Mouse (Mus musculus) erythroid progenitor cell, adult 5-6 weeks (primary cell): ENCODE data around the gene Usp12. TPM values are rescaled to one million over a fixed set of nuclear protein-coding genes. Genes with fewer than 3 reads are reported as not detected.
A peak's percentile ranks its signal among the peaks of the same experiment; 100 is the strongest.

ENCODE experiments used
- ATAC-seq: replicated peaks from 2 replicates; pipeline ENCODE4 v1.8.0; 2016; ENCODE audit warnings: moderate number of reproducible peaks, mild to moderate bottlenecking, moderate TSS enrichment, inconsistent platforms; ENCODE audit not compliant: poor library complexity, low FRiP score, severe bottlenecking
- total RNA-seq, 2 experiments: library from RNA; stranded (forward) in 1 of 2; stranded (reverse) in 1 of 2; fragments of 150-400 nt in 1 of 2; fragments of 186-747, 209-891 nt in 1 of 2; gene quantifications; 2 replicates each; pipeline versions ENCODE4 v1.2.3 to v1.2.4; 2015 to 2017; ENCODE audit warnings: low replicate concordance in 2 of 2

Usp12 gene
- 8.6 and 15.1 TPM in 2 replicates for total RNA-seq (2015; ENCODE audit: low replicate concordance)
- total RNA-seq (2017; ENCODE audit: low replicate concordance) = 9.2 and 10.3 TPM in 2 replicates

DNA sequence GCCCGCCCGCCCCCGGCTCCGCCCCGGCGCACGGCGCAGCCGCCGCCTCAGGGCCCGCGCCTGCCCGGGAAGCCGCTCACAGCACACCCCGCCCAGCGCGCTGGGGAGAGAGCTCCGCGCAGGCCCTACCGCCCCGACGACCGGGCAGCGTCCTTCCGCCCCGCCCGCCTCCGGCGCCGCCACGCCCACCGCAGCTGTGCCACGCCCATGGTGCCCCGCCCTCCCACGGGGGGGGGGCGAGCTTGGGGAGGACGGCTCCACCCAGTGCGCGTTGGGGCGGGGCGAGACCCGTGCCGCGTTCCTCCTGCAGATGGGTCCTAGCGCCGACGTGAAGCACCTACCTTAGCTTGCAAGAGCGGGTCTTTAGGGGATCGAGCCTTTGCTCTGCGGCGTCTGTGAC, at the start of gene Usp12:
Gene Usp12, minus strand, starts transcription at position 154 of the 400 bp plus-strand sequence.
- peak; percentile 96 for ATAC-seq

DNA sequence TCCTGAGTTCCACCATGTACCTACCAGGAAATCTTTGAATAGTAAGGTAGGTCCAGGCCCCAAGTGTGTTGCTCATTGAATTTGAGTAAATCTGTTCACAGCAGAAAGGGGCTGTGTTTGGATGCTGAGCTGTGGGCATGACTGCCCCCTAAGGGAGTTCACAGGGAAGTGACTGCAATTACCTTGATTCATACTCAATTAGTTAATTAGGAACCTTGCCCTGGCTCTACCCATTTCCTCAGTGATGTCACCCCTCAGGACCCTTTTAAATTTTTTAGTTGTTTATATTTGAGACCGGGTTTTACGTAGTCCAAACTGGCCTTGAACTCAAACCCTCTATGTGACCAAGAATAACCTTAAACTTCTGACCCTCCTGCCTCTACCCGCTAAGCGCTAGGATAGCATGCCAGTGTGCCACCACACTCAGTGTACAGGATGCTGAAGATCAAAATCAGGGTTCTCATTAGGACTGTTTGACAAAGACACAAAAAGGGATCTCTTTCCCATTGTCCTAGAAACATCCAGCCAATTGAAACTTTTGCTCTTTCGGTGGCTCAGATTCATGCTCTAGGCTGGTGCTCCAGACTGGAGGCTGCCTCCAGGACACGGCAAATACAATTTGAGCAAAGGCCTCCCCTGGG, 49.6 kb upstream of the Usp12 start:
- ATAC-seq = no peak

DNA sequence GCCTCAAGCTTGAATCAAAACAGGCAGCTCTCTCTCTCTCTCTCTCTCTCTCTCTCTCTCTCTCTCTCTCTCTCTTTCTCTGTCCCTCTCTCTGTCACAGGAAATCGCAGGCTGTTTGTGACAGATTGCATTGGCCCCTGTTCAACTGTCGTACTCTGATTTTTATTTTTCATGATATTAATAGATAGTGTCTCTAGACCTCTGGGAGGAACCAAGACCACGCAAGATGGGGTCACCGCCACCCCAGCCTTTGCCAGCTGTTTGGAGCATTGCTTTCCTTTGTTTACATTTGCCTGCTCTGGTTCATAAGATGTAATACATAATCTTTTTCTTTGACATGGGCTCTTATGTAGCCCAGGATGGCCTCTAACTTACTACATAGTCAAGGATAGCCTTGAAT, 47.2 kb upstream of the Usp12 start:
- no peak for ATAC-seq

DNA sequence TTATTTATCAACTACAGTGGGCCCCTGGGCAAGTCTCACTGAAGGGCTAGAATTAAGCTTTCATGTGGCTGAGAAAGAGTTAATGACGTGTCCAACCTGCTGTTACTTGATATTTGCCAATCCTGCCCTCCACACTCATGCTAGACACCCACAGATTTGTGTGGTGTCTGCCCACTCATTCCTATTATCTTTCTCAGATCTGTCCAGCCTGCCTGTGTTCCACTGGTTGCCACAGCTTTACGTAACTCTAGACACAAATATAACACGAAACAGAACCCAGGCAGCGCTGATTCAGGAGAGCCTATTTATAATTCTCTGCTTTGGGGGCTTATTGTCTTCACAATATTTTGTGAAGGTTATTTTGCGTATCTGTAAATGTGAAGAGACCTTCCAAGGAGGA, 46.5 kb upstream of the Usp12 start:
- ATAC-seq = no peak

- ATAC-seq = no peak
Observed at GRCm38 (mm10) chr5:146840422-146840821, 45.6 kb upstream of the Usp12 start.

DNA sequence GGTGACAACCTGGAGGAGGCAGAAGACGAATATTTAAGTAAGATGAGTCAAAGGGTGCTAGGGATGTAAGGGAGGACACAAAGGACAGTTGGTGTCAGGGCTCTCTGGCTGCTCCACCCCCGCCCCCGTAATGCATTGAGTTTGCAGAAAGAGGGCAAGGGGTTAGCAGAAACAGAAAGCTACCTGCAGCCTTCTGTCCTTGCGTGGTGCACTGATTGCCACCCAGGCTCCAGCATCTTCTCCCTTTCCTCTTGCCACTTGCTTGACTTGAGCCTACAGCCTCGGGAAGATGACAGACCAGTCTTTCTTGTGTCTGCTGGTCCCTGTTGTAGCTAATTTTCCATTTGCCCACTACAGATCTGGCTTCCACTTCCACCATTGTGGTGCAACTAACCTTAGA, 45.0 kb upstream of the Usp12 start:
- no peak for ATAC-seq

GRCm38 (mm10) chr5:146838836-146839648, 44.2 kb upstream of the Usp12 start:
- ATAC-seq = no peak

GRCm38 (mm10) chr5:146837967-146838720, 43.3 kb upstream of the Usp12 start:
- no peak for ATAC-seq

GRCm38 (mm10) chr5:146834959-146835358, 40.2 kb upstream of the Usp12 start:
- ATAC-seq = no peak

GRCm38 (mm10) chr5:146833673-146834201, 38.9 kb upstream of the Usp12 start:
- ATAC-seq = no peak

DNA sequence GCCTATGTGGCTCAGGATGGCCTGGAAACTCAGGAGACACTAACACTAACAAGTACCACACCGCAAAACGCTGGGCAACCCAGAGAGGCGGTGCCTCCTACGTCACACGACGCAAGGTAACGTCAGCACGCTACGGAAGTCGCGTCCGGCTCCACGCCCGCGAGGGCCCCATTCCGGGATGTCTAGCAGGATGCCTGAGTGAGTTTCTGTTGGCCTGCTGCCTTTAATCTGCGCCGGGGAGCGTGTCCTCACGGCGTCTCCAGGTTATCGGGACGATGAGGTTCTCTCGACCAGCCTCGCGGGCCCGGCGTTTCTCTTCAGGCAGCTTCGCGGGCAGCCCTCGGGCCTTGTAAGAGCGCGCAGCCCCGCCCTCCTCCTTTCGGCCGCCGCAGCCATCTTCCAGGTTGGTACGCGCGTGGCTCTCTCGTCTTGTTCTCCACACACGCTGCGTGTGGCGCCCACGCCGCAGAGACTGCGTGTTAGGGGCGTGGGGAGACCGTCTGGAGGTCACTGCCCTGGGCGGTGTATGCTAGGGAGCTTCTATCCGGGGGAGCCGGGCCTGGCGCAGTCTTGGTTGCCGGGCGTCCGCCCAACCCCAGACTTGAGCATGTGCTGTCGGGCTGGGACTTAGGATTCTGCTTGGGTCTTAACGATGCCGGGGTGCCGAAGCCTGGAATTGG, 38.1 kb upstream of the Usp12 start, which contains the start of gene Rpl21:
Gene Rpl21, plus strand, starts transcription at position 122 of the 680 bp plus-strand sequence.
- ATAC-seq = peak; percentile 95

DNA sequence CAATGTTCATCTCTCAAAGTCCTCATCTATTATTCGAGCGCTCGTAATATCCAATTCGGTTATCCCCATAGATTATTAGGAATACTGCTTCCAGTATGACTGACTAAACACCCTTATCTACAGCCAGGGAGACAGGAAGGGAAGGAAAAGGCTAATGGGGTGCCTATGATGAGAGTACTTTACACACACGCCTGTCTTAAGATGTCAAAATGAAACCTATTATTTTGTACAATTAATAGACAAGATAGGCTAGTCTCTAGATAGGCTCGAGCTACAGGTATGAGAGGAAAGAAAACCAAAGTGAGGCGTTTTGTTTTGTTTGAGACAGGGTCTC, 37.6 kb upstream of the Usp12 start:
- peak; percentile 25 for ATAC-seq

- no peak for ATAC-seq
Observed at GRCm38 (mm10) chr5:146829528-146829927, 34.7 kb upstream of the Usp12 start.

GRCm38 (mm10) chr5:146823005-146823404, 28.2 kb upstream of the Usp12 start:
- ATAC-seq = no peak

DNA sequence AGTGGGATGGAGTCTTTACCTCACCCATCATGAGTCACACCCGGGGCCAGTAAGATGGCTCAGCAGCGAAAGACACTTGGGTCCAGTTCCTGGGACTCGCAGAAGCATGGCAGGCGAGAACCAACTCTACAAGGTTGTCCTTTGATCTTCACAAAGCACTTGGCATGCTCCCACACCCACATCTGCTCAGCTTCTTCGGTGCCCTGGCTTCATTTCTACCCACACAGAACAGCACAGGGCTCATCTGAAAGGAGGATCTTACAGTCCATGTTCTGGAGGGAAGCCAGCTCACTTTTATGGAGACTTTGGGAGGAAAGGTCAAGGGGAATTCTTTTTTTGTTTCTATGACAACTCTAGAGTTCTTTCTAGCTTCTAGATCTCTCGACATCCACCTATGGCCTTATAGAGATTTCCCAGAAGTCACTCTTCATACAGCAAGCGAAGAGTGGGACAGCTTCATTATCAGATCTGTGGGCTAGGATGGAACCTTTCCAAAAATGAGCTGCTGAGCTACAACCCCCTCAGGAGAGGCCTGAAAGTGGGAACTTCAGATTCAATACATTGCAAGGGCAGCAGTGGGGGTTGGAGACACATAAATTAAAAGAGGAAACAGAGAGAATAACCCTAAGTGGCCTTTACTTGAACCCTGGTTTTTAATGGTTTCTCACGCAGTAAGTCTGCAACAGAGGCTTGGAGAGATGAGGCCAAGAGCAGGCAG, 24.3 kb upstream of the Usp12 start:
- no peak for ATAC-seq

DNA sequence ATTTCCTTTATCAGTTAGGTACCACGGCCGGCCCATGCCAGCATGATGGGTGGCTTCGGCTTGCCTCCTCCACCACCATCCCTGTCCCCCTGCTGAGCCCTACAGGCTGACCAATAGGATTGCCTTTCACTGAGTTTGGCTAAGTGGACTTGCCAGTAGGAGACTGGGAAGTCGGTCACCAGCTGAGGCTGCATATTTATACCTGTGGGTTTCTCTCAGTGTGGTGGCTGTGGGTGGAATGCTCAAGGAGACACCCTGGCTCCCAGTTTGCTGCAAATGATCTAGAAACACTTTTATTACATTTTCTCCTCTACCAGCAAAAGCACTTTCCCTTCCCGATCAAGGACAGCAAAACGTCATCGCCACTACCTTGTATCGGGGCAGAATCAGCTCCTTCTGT, 22.8 kb upstream of the Usp12 start:
- ATAC-seq = no peak

- no peak for ATAC-seq
Observed at GRCm38 (mm10) chr5:146815394-146815793, 20.6 kb upstream of the Usp12 start.

DNA sequence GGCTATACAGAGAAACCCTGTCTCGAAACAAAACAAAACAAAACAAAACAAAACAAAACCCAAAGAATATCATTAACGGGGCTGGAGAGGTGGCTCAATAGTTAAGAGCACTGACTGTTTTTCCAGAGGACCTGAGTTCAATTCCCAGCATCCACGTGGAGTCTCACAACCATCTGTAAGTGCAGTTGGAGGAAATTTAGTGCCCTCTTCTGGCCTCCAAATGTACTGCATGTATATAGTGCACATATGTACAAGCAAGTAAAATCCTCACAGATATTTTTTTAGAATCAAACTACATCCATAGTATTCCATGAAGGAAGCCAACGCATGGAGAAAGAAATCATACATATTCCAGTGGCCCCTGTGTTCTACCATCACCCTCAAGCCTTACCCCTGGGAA, 18.6 kb upstream of the Usp12 start:
- ATAC-seq = no peak

DNA sequence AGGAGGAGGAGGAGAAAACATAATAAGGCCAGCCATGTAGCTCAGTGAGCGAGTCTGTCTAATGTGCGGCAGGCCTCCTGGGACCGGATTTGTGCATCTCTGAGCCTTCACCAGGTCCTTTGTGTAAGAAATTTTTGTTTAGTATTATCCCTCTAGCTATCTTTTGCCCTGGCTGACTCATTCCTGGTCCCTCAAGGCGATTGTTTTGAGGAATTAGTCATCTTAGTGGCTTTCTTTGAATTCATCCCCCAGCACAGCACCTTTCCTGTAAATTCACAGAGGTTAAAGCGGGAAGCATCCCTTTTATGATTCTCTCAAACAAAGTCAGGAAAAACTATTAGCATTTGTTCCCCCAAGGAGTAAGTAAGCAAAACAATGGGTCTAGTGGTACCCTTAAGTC, 18.1 kb upstream of the Usp12 start:
- ATAC-seq = no peak
